Mouse (Mus musculus) kidney, adult 2 months (tissue): ENCODE measurements at regions not wholly inside any gene's neighbourhood (a gene's known extent, or its start where the extent isn't known, plus 50 kb on each side); places are given as distances from the start of the nearest gene placed in this dataset.

Source experiments
- CTCF ChIP-seq: fragments of 200-500 bp; conservative IDR thresholded peaks from 2 replicates; pipeline ENCODE4 v1.5.1; 2011; ENCODE audit warnings: low read depth, mild to moderate bottlenecking, control low read depth, low read length, moderate library complexity, mixed read lengths; ENCODE audit not compliant: insufficient read depth, insufficient read length
- POLR2A ChIP-seq: fragments of 200-500 bp; IDR thresholded peaks from one replicate; pipeline ENCODE4 v1.6.1; 2011; ENCODE audit warnings: low read depth, low read length, control low read depth

DNA sequence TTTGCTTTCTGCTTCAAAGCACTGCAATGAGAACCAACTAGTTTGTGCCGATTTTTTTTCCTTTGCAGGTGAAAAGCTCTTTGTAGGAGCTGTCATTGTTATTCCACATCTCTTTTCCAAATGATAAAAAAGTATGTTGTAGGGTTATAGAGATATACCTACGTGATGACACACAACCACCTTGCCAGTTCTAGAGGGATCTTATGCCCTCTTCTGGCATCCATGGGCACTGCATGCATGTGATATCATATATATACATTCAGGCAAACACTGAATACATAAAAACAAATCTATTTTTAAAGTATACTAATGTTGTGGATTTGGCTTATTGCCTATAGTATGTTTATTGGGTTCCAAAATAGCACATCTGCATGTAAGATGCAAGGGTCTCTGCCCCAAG is 89.5 kb upstream of the Smad1 start:
- TF ChIP-seq CTCF, result peak; percentile 47
- TF ChIP-seq POLR2A, result no peak
